Mouse (Mus musculus): ENCODE measurements around the gene Utp4.

DNA sequence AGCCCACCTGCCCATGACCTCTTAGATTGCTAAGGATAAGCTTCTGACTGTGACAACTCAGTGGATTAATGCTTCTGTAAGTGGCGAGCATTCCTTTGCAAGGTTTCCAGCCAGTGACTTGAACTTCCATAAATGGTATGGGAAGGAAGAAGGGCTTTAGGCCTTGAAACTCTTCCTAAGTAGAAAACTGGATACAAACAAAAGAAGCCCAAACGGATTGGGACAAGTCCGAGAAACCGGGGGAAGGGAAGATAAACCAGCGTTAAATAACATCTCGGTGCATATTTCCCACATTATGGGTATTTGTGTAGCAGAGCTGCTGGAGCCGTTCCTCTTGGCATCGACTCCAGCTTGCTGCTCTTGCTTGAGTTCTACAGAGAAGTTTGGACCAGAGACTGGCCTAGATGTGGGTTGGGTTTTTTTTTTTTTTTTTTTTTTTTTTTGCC lies 31.5 kb downstream of the Utp4 start:
- TF ChIP-seq ZNF384 (IDR thresholded peaks at IDR 0.05; ENCODE audit: low read depth, low read length) (peak; percentile 52; the same call in 1 of the 2 replicates), CHD2 (IDR thresholded peaks at IDR 0.05; ENCODE audit: low read depth, low read length) (no peak), HCFC1 (IDR thresholded peaks at IDR 0.05; ENCODE audit: borderline replicate concordance, insufficient read depth, low read length) (no peak)

Data from ES-E14 (cell line).